Mouse (Mus musculus) CH12F3 (cell line): ENCODE data around the gene Mta1.

Experiments used
- in situ Hi-C: fragments of 300-500 bp; cut with MboI; formaldehyde crosslinking; loops from 2 replicates; pipeline ENCODE4 v1.14.3; 2020; ENCODE audit warnings: low sequenced_read_pairs

The Mta1 gene

DNA sequence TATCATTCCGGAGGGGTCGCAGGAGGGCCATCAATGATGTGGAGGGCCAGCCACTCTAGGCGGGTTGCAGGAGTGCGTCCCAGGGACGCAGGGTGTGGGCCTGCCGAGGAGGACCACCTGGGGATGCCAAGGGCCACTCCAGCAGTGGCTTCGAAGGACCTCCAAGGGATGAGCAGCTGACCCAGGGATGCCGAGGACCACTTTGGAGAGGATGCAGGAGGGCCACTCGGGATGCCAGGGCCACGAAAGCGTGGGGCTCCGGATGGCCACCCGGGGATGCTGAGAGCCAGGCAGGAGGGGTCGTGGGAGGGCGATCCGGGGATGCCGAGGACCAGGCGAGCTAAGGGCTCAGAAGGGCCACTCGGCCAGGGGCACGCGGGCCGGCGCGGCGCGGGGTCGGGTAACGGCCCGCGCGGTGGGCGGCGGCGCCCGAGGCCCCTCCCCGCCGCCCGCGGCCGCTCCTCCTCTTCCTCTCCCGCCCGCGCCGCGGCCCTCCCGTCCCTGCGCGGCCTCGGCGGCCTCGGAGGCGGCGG, at the start of gene Mta1:
TSS of gene Mta1 (plus strand) at position 530 of the 533 bp plus-strand sequence.
- in situ Hi-C loops: no loop called here

DNA sequence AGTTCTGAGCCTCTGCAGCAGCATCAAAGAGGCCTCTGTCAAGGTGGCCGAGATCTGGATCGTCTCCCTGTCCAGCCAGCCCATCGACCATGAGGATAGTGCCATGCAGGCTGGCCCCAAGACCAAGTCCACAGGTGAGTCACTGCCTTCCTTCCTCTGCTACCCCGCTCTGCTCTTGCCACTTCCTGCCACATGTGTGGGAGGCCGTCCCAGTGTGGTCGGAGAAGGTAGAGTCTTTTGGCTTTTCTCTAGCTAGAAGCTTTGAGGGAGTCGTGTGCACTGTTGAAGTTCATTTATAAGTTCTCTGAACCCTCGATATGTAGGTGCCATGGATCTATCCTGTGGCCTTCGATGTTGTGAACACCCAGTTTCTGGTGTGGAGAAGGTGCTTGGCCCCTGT, 48.2 kb upstream of the Mta1 start:
- in situ Hi-C loops: no loop called here

DNA sequence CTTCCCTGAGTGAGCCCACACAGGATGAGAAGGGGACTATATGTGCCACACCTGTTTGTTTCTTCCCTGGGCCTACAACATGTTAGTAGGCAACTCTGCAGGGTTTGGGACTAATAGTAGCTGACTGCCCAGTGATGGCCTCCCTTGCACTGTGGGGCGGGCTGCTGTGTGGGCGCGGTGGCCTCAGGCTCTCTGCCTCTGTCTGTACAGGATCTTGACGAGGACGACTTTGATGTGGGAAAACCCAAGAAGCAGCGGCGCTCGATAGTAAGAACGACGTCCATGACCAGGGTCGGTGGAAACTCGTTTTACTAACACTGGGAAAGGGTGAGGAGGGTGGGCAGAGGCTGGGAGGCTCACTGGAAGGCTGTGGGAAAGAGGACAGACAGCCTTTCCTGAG, 47.4 kb upstream of the Mta1 start:
- in situ Hi-C loops: no loop called here

DNA sequence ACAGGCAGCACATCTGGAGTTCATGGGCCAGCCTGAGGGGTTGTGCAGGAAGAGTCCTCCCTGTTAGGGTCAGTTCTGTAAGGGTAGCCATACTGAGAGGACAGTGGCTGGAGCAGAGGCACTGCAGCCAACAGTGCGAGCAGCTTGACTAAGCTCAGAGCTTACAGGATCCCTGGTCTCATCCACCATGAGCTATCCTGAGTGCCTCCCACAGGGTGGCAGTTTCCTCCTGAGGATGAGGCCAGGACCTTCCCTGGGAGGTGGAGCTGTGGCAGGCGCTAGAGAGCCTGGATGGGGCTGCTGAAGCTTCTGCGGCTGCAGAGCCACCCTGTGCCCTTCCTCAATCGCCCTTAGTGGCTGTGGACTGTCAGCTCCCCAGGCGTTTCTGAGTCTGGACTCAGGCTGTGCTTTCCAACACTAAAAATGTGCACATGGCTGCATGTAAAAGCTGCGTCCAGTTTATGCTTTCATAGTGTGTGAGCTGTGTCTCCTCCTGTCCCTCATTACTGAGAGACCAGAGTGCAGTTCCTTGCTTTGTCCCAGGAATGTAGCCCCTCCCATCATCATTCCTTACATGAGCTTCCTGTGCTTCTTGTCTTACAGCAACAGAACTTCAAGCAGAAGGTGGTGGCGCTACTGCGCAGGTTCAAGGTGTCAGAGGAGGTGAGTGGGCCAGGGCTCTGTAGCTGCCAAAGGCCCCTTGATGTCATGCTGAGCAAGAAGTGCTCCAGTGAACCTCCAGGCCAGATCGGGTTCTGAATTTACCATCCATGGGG, 46.3 kb upstream of the Mta1 start:
- in situ Hi-C loops: no loop called here

DNA sequence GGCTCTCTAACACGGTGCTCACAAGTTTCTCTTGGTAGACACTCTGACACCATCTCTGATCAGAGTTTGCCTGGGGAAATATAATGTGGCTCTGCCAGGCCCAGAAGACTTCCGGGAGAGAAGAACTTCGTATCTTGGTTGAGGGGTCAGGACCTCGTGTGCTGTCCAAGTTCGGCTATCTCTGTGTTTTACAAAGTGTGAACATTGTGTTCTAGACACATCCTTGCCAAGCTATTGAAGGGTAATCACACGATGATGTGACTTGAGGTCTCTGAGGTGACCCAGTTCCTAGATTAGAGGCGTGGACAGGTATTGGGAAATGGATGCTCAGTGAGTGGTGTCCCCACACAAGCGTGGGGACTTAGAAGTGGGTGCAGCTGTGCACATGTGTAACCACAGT, 42.0 kb upstream of the Mta1 start:
- in situ Hi-C loops: no loop called here

DNA sequence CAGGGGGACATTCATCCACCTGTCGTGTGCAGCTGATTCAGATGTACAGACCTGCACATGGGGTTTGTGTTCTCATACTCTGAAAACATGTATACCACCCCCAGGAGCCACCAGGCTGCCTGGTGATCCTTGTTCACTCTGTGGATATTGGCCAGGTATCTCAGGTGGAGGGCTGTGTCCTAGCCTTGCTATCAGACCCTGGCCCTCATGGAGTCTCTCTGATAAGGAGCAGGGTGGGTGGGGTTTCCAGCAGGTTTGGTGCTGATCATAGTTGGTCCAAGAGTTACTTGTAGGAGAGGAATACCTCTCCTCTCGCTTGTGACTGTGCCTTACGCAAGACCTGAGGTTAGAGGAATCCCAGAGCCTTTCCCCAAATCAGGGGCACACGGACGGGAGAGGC, 37.9 kb upstream of the Mta1 start:
- in situ Hi-C loops: no loop called here

DNA sequence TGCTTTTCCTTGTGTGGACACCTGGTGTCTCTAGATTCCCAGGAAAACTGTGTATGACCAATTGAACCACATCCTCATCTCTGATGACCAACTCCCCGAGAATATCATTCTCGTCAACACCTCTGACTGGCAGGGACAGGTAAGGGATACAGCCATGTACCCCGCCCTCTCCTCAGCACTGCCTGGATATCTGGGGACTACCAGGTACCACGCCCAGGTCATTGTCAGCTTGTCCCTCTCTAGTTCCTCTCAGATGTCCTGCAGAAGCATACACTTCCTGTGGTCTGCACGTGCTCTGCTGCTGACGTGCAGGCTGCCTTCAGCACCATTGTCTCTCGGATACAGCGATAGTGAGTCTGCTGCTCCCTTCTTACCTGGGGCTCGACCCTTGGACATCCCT, 36.5 kb upstream of the Mta1 start:
- in situ Hi-C loops: no loop called here

DNA sequence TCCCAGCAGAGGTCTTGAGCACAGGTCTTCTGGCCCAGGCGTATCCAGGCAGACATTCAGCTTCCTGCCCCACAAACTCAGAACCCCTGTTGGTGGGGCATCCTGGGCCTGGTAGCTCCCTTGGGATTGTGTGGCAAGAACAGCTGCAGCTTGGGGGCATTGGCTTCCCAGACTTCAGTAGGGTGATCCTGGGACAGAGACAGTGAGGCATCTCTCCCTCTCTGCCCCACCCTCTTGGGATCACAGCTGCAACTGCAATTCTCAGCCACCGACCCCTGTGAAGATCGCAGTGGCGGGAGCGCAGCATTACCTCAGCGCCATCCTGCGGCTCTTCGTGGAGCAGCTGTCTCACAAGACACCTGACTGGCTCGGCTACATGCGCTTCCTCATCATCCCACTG, 35.9 kb upstream of the Mta1 start:
- in situ Hi-C loops: no loop called here

DNA sequence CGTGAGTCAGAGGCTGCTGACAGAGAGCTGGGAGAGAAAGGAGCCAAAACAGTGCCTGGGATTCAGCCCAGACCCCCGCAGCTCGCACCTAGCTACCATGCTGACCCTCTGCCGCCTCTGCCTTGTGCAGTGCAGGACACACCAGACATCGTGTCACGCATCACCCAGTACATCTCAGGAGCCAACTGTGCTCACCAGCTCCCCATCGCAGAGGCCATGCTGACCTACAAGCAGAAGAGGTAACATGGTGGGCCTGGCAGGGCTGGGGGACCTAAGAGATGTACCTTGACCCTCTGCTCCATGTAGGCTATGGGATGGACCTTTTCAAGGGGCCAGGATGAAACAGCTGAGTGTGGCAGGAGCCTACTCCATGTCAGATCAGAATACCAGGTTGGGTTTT, 34.4 kb upstream of the Mta1 start:
- in situ Hi-C loops: no loop called here

DNA sequence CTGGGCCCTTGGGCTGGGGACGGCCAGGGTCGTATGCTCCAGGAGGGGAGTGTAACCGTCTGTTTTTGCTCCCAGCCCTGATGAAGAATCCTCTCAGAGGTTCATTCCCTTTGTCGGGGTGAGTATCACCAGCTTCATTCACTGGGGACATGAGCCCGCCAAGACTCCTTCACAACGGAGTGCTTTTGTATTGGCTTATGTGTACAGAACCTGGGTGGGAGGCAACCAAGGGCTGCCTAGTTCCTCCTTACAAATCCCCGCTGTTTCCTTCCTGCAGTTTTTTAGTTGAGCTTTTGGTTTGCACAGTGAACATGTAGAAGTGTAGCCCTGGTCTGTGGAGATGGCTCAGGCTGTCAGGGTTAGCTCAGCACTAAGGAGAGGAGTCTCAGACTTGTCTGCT, 30.1 kb upstream of the Mta1 start:
- in situ Hi-C loops: no loop called here

DNA sequence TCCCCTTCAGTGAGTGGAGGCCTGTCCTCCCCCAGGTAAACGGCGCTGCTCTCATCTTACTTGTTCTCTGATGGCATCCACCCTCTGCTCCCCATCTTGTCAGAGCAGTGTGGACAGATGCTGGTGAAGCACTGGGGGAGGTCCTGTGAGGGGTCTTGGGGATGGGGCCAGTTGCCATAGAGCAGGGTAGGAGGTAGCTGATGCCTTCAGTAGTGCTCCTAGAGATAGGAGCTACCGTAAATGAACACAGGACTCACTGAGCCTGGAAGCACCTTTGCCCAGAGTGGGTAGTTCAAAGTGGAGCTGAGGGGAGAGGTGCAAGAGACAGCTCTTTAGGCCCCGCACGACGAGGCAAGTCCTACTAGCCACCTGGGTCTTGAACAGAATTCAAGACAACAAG, 28.7 kb upstream of the Mta1 start:
- in situ Hi-C loops: no loop called here

DNA sequence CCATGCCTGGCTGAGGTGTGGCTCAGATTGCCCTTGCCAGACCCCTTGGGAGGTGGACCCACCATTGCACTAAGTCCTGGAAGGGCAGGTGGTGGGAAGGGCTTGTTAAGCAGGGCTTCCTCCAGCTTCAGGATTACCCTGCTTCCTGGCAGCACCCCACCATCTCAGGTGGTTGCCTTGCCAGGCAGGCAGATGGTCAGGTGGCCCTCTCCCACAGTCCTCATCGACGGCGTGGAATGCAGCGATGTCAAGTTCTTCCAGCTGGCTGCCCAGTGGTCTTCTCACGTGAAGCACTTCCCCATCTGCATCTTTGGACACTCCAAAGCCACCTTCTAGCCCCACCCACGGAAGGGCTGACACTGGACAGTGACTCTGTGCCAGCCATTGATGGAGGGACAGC, 26.8 kb upstream of the Mta1 start:
- in situ Hi-C loops: no loop called here

DNA sequence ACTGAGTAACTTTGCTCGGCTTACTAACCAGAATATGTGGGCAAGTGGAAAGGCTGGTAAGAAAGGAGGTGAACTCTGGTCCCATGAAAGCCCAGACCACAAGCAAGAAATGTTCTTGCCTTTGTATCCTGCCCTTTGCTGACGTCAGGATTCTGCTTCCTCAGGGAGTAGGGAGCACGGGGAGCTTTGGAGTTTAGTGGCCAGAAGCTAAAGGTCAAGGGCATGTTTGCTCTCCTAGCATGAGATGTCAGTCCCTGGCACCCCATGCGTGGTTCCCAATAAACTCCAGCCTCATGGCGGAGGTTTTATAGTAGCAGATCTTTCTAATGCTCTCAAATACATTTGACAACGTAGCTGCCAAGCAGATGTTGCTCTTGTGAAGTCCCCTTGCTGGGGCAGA, 26.3 kb upstream of the Mta1 start:
- in situ Hi-C loops: no loop called here

DNA sequence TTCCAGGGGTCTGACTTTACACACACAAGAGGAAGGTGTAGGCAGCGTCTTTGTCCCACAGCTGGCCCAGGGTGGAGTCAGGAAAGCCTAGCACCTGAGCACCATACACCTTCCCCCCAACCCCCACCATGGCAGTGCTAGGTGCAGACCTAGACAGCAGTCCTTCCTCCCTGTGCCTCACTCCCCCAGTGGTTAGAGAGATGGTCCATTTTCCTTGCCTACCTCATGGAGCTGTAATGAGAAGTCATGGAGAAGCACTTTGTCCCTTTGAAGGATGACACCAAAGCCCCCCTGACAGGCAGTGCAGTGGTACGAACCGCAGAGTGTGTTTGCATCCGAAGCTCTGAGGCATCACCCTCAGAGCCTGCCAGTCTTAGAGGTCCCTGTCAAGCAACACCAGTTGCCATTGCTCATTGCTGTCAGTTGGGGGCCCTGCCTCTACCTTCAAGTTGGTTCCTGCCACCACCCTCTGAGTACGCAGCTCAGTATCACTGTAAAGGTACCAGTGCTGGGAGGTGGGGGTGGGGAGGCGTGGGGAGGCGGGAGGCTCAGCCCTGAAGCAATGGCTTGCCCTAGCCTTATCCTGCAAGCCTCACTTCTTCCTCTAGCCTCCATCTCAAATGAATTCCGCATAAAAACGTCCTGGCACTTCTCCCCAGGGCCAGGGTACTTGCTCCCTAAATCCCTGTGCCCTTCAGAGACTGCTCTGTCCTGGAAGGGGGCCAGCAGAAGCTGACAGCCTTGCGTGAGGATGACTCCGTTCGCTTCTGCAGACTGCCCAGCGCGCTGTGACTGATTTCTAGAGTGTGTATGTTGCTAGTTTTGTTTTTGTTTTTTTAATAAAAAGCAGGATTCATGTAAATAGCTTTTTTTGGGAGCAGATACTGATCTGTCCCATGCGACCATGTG, 24.4 kb upstream of the Mta1 start:
- in situ Hi-C loops: no loop called here

DNA sequence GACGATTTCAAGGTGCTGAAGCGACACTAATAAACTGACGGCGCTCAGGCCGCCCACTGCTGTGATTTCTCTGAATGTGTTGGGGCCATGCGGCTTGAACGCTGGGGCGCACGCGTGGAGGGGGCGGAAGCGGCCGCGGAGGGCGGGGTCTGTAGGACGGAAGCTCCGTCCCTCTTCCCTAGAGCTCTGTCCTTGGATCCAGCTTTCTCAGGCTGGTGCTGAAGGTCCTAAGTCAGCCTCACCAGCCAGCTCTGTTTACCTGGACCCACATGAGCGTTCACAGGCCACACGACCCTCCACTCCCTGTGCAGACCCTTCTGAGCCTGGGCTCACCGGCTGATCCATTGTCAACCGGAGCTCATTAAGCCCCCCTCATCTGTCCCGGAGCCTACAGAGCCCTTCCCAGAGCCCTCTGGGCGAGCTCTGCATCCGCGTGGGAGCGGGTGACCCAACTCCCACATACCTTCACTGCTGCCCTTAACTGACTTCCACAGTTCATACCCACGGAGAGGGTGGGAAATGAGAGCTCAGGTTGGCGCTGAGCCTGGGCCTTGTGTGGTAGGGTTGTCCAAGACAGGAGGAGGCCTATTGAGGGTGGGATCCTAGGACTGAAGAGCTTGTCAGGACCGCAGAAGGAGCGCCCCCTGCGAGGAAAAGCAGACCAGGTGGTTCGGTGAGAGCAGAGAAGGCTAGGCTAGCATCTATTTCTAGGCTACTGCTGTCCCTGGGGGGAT, 23.6 kb upstream of the Mta1 start, which contains the start of gene Tex22:
TSS of gene Tex22 (plus strand) at position 174 of the 734 bp plus-strand sequence.
- in situ Hi-C loops: no loop called here

DNA sequence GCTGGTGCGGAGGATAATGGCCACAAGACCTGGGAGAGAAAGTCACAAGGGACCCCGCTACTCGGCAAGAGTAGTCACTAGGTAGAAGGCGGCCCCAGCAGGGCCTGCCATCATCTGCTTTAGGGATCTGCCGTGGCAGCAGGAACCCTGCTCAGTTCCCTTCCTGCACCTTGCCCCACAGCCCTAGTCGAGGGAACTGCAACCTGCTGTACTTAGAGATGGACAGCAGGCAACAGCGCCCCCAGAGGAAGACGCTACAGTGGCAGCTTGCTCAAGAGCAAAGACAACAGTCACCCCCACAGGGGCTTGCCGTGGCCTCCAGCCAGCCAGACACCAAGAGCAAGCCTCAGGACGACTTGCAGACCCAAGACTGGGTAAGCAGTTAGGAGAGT, 23.0 kb upstream of the Mta1 start:
- in situ Hi-C loops: no loop called here

DNA sequence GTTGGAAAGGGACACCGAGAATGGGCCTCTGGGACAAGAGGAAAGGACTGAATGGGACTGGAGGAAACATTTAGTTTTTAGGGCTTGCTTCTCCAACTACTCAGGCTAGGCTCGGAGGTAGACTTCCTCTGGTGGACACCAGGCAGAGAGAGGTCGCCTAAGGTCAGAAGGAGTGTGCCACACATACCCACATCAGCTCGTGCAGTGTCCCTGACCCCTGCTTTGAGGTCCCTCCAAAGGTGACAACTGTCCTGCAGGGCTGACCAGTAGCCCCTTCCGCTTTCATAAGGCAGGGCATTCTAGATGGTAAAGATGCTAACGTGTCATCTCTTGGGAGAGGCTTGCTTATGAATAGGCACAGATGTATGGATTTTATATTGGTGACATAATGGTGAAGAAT, 22.6 kb upstream of the Mta1 start:
- in situ Hi-C loops: no loop called here

DNA sequence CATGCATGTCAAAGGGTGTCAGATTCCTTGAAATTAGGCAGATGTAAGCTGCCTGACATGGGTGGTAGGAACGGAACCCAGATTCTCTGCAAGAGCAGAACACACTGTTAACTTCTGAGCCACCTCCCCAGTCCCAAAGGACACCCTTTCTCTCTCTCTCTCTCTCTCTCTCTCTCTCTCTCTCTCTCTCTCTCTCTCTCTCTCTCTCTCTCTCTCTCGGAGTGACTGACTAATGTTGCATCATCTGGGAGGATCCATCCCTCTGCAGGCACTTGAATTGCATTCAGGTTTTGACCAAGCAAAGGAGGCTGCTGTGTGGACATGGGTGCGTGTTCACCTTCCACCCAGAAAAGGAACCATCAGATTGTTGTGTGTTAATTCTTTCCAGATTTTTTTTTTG, 10.8 kb upstream of the Mta1 start:
- in situ Hi-C loops: no loop called here

DNA sequence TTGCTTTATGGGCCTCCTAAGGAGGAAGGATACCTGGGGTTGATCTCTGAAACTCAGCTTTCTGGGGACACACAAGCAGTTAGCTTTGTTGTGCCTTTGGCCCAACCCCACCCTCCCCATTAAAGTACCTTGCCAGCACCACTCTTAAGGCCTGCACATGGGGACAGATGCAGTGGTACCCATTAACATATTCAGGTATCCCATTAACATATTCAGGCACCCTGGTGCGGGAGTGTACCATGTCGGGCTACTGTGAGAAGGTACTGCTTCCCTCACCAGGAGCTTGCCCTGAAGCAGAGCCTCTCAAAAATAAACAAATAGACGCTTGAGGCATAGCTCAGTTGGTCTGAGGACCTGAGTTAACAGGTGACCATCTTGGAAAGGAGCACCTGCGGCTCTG, 10.1 kb upstream of the Mta1 start:
- in situ Hi-C loops: no loop called here

DNA sequence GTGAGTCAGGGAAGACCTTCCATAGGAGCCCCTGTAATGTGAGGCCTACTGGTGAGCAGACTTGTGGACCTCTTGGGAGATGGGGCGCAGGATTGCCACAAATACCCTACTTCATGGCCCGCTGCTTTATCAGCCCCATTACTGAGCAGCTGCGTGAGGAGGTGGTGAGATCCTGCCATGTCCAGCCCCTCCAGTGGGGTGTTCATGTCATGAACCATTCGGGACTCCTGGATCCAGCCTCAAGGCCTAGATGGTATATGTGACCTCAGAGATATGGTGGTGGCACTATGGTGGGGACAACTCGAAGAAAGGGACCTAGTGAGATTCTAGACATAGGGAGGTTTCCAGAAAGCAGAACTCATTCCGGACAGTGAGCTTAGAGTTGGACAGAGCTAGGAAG, 9.0 kb upstream of the Mta1 start:
- in situ Hi-C loops: no loop called here

DNA sequence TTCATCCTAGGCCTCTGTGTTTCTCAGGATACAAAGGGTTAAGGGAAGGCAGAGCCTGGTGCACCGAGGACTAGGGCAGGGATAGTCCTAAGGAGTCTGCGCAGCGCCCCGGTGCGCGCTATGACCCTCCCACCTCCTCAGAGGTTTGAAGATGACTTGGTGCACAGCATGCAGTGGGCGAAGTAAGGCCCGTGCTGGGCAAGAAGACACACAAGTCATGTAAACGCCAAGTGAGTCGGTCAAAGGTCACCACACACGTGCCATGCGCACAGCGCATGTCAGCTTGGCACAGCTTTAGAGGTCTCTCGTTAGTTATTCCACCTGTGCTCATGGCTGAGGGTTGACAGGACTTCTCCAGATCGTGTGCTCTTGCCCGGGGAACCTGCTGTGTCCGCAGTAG, 8.0 kb upstream of the Mta1 start:
- in situ Hi-C loops: no loop called here
